Mouse (Mus musculus): ENCODE results near the gene Bbs4. TPM values are rescaled to one million over a fixed set of nuclear protein-coding genes. Genes with fewer than 3 reads are reported as not detected.

Bbs4 gene
- polyA plus RNA-seq, 1 experiment from 2014 or later: 22.0 TPM

GRCm38 (mm10) chr9:59278199-59278598 is 75.1 kb downstream of the Bbs4 start:
- H3K27ac ChIP-seq (ENCODE audit: low read depth, low read length): no peak overlapping the region
- no peaks in the 10 kb centered on the region for H3K4me1 ChIP-seq (replicated peaks; ENCODE audit: control insufficient read depth, insufficient read depth, low read length)
- H3K9me3 ChIP-seq (ENCODE audit: control insufficient read depth, low read length): no peaks in the 10 kb centered on the region
- DNase-seq (ENCODE audit: low spot score) (no peak), ATAC-seq (ENCODE audit: low FRiP score) (no peak)
- H3K27me3 ChIP-seq (ENCODE audit: control insufficient read depth, insufficient read depth, low read length): no peaks in the 10 kb centered on the region
- no peak overlapping the region for H3K4me3 ChIP-seq (ENCODE audit: low read depth, low read length)
- no peak overlapping the region for H3K4me2 ChIP-seq (replicated peaks; ENCODE audit: low read depth, low read length)
- no peak overlapping the region for H3K9ac ChIP-seq (ENCODE audit: low read depth, low read length)
- no peaks in the 10 kb centered on the region for H3K36me3 ChIP-seq (ENCODE audit: control insufficient read depth, insufficient read depth, low read length)
- 97% methylated on average over 2 of the region's 2 CpGs for WGBS

- no peaks in the 10 kb centered on the region for H3K27me3 ChIP-seq (ENCODE audit: control insufficient read depth, insufficient read depth, low read length)
- ATAC-seq (ENCODE audit: low FRiP score): no peak
- no peak overlapping the region for H3K4me2 ChIP-seq (replicated peaks; ENCODE audit: low read depth, low read length)
- no peaks in the 10 kb centered on the region for H3K36me3 ChIP-seq (ENCODE audit: control insufficient read depth, insufficient read depth, low read length)
- WGBS: 81% methylated on average over 19 of the region's 19 CpGs
- H3K9me3 ChIP-seq (ENCODE audit: control insufficient read depth, low read length): no peaks in the 10 kb centered on the region
- DNase-seq (ENCODE audit: low spot score): no peak
- no peak overlapping the region for H3K4me3 ChIP-seq (ENCODE audit: low read depth, low read length)
- H3K27ac ChIP-seq (ENCODE audit: low read depth, low read length): no peak overlapping the region
- 0 out of 2 replicates have a peak, but pooled peaks cover 2% of the 10 kb centered on the region for H3K4me1 ChIP-seq (replicated peaks; ENCODE audit: control insufficient read depth, insufficient read depth, low read length)
- no peak overlapping the region for H3K9ac ChIP-seq (ENCODE audit: low read depth, low read length)
Measured at GRCm38 (mm10) chr9:59274846-59275455, 78.4 kb downstream of the Bbs4 start.

- DNase-seq (ENCODE audit: low spot score): no peak
- Histone ChIP-seq H3K27me3 (ENCODE audit: control insufficient read depth, insufficient read depth, low read length) (no peaks in the 10 kb centered on the region), H3K4me1 (replicated peaks; ENCODE audit: control insufficient read depth, insufficient read depth, low read length) (0 out of 2 replicates have a peak, but pooled peaks cover 2% of the 10 kb centered on the region), H3K27ac (ENCODE audit: low read depth, low read length) (no peak overlapping the region), H3K4me2 (replicated peaks; ENCODE audit: low read depth, low read length) (no peak overlapping the region), H3K36me3 (ENCODE audit: control insufficient read depth, insufficient read depth, low read length) (no peaks in the 10 kb centered on the region), H3K9ac (ENCODE audit: low read depth, low read length) (no peak overlapping the region), H3K9me3 (ENCODE audit: control insufficient read depth, low read length) (no peaks in the 10 kb centered on the region), H3K4me3 (ENCODE audit: low read depth, low read length) (no peak overlapping the region)
- ATAC-seq (ENCODE audit: low FRiP score): no peak
Measured at GRCm38 (mm10) chr9:59273199-59273598, 80.1 kb downstream of the Bbs4 start.

Other genes starting within 250 kb of the Bbs4 start
- gene Adpgk, start 62.0 kb downstream of the Bbs4 start, polyA plus RNA-seq (2014; fragmentation: Nextera tagmentation; extraction: Ambion mirVana): 40.9 and 44.0 TPM in 2 replicates
- 20.8 and 21.6 TPM in 2 replicates for gene Arih1, start 133.1 kb upstream of the Bbs4 start, polyA plus RNA-seq (2014; fragmentation: Nextera tagmentation; extraction: Ambion mirVana)
- gene Hexa, start 186.0 kb upstream of the Bbs4 start, polyA plus RNA-seq (2014; fragmentation: Nextera tagmentation; extraction: Ambion mirVana): 51.2 and 54.9 TPM in 2 replicates
- gene Tmem202, start 186.3 kb upstream of the Bbs4 start, polyA plus RNA-seq (2014; fragmentation: Nextera tagmentation; extraction: Ambion mirVana): 0.14 and 0.15 TPM in 2 replicates
- 10.7 and 12.1 TPM in 2 replicates for gene Celf6, start 224.4 kb upstream of the Bbs4 start, polyA plus RNA-seq (2014; fragmentation: Nextera tagmentation; extraction: Ambion mirVana)